Comparison of ENCODE assay signal across 8 mouse cellular contexts in the genomic region with DNA sequence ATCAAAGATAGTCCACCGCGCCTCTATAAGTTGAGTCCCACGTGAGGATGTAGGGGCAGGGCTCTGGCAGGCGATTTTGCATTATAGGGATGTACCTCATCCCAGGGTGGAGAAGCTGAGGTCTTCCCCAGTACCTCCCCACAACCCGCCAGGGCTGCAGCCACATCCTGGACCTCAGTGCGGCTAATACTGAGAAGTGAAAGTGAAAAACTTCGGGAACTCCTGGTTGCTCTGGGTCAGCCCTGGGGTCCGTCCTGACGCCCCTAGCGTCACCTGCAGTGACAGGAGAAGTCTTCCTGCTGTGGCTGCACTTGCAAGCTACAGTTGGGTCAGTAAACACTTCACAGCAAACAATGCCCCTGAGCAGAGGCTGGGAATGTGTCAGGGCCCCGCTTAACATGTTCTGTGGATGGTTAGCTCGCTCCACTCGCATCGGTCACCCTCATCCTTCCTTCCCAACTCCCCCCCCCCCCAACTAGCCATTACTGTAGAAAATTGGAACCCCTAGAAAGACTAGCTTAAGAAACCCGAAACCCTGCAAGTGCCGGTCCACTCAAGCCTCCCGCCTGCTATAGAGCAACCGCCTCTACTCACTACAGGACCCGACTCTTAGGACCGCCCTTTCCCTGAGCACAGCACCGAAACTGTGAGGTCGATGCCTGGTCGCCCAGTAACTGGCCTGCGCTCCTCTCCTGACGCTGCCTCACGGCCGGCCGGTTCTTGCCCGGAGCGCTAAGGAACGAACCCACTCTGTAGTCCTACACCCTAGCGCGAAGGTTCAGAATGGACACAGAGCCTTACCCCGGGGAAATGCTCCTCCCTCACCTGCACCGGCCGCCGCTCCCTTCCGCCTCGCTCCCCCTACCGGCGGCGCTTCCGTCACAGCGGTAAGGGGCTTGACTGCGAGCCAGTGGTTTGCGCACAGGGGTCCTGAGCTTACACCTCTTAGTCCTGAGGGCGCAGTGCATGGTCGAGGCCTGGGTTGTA. TPM values are rescaled to one million over a fixed set of nuclear protein-coding genes. Genes with fewer than 3 reads are reported as not detected.
DNase-seq lines count a peak whose midpoint lies in the region; ATAC-seq and TF ChIP-seq lines count a peak whose summit lies in the region.

A gene (minus strand): TSS at position 868 of the 987 bp plus-strand sequence.

- peak within 1 kb of the TSS; percentile 32 for H3K9ac ChIP-seq in lung, embryonic 15.5 days
- H3K9ac ChIP-seq in intestine, embryonic 14.5 days (ENCODE audit: low read length) = no peak within 1 kb of the TSS
- 0 out of 2 replicates have a peak within 1 kb of the TSS, but pooled peaks have one; percentile 11 for H3K9ac ChIP-seq in midbrain, embryonic 12.5 days (replicated peaks)

- H3K9me3 ChIP-seq in lung, embryonic 15.5 days = no peaks in the 10 kb centered on the region
- H3K9me3 ChIP-seq in intestine, embryonic 14.5 days (ENCODE audit: control insufficient read depth, low read length) = no peaks in the 10 kb centered on the region
- no peaks in the 10 kb centered on the region for H3K9me3 ChIP-seq in midbrain, embryonic 12.5 days

- peak within 1 kb of the TSS; percentile 53 for H3K27ac ChIP-seq in lung, embryonic 15.5 days
- H3K27ac ChIP-seq in cortical plate, adult 2 months (ENCODE audit: insufficient read depth, low read length) = no peak within 1 kb of the TSS
- H3K27ac ChIP-seq in intestine, embryonic 14.5 days (ENCODE audit: low read depth) = no peak within 1 kb of the TSS
- H3K27ac ChIP-seq in midbrain, embryonic 12.5 days (replicated peaks) = no peak within 1 kb of the TSS

- no peak for ATAC-seq in lung, embryonic 15.5 days (ENCODE audit: borderline replicate concordance, extremely low read depth, low FRiP score, low TSS enrichment)
- ATAC-seq in intestine, embryonic 14.5 days (replicated peaks; ENCODE audit: low FRiP score, low TSS enrichment, low read depth) = no peak
- ATAC-seq in midbrain, embryonic 12.5 days (ENCODE audit: low FRiP score, low read depth) = no peak

- peak within 1 kb of the TSS; percentile 41 for H3K4me3 ChIP-seq in lung, embryonic 15.5 days
- H3K4me3 ChIP-seq in cortical plate, adult 2 months (ENCODE audit: insufficient read depth, low read length) = peak within 1 kb of the TSS; percentile 22
- peak within 1 kb of the TSS; percentile 22 for H3K4me3 ChIP-seq in intestine, embryonic 14.5 days (ENCODE audit: low read depth, low read length)
- peak within 1 kb of the TSS; percentile 22 for H3K4me3 ChIP-seq in midbrain, embryonic 12.5 days

- TF ChIP-seq POLR2A in cortical plate, adult 2 months (IDR thresholded peaks at IDR 0.05; ENCODE audit: extremely low read depth, insufficient read depth, low read length) = no peak

- DNase-seq in lung, postnatal 14 days = no peak
- DNase-seq in intestine, embryonic 14.5 days (ENCODE audit: low spot score) = peak; percentile 81
- peak; percentile 63 to 67 for DNase-seq in thymus, postnatal 36 days
- DNase-seq in frontal cortex, postnatal 25 days (ENCODE audit: low spot score in 2 of 2) = no peak
- DNase-seq in gastrocnemius, postnatal 10 days = no peak

- peaks cover 85% of the 10 kb centered on the region for H3K27me3 ChIP-seq in lung, embryonic 15.5 days
- H3K27me3 ChIP-seq in intestine, embryonic 14.5 days (replicated peaks; ENCODE audit: control insufficient read depth, insufficient read depth, low read length) = peaks cover 89% of the 10 kb centered on the region
- peaks cover 97% of the 10 kb centered on the region for H3K27me3 ChIP-seq in midbrain, embryonic 12.5 days

- 5% methylated on average over 48 of the region's 48 CpGs for WGBS in lung, embryonic 15.5 days
- 3% methylated on average over 48 of the region's 48 CpGs for WGBS in intestine, embryonic 14.5 days
- 1% methylated on average over 48 of the region's 48 CpGs for WGBS in midbrain, embryonic 12.5 days

- H3K4me1 ChIP-seq in lung, embryonic 15.5 days = peaks cover 41% of the 10 kb centered on the region
- H3K4me1 ChIP-seq in cortical plate, adult 2 months (ENCODE audit: control insufficient read depth, insufficient read depth, low read length) = no peaks in the 10 kb centered on the region; the same call in 1 of the 2 replicates
- H3K4me1 ChIP-seq in intestine, embryonic 14.5 days (replicated peaks; ENCODE audit: control insufficient read depth, insufficient read depth, low read length) = peaks cover 28% of the 10 kb centered on the region
- H3K4me1 ChIP-seq in midbrain, embryonic 12.5 days = peaks cover 40% of the 10 kb centered on the region

- no peaks in the 10 kb centered on the region for H3K36me3 ChIP-seq in lung, embryonic 15.5 days
- no peaks in the 10 kb centered on the region for H3K36me3 ChIP-seq in intestine, embryonic 14.5 days (ENCODE audit: control insufficient read depth, insufficient read depth, low read length)
- no peaks in the 10 kb centered on the region for H3K36me3 ChIP-seq in midbrain, embryonic 12.5 days

- TF ChIP-seq CTCF in cortical plate, adult 2 months (IDR thresholded peaks at IDR 0.05; ENCODE audit: extremely low read depth, insufficient read depth, low read length) = no peak

- H3K4me2 ChIP-seq in lung, embryonic 15.5 days = peak within 1 kb of the TSS; percentile 88
- peak within 1 kb of the TSS; percentile 49 for H3K4me2 ChIP-seq in intestine, embryonic 14.5 days (ENCODE audit: low read length)
- H3K4me2 ChIP-seq in midbrain, embryonic 12.5 days (replicated peaks) = peak within 1 kb of the TSS; percentile 40

RNA-seq across cellular contexts. Expression of the gene that starts here (rescaled TPM):
- polyA plus RNA-seq in lung, embryonic 15.5 days (2015; fragmentation: Nextera tagmentation; extraction: Ambion mirVana) = 10.9 and 13.1 TPM in 2 replicates
- 2.1 and 3.6 TPM in 2 replicates for polyA plus RNA-seq in cortical plate, adult 2 months (2012; rRNA removed)
- 0.14 and 0.22 TPM in 2 replicates for polyA plus RNA-seq in intestine, embryonic 14.5 days (2014; fragmentation: Nextera tagmentation; extraction: Ambion mirVana)
- polyA plus RNA-seq in midbrain, embryonic 12.5 days (2016; fragmentation: Nextera tagmentation; extraction: Ambion mirVana) = 1.4 and 2.0 TPM in 2 replicates
- 1 to 10 TPM; 2.3 to 5.5 TPM for total RNA-seq in gastrocnemius, postnatal 10 days (2021)

Comparison
In these comparisons a context has a peak if more than half of its experiments do, and no peak if none do; other contexts are left out.
1. Peak in DNase-seq, H3K4me3 ChIP-seq and H3K4me2 ChIP-seq in intestine, embryonic 14.5 days; RNA of the gene not detected or under 1 TPM.
2. DNase-seq: peak in thymus, postnatal 36 days (2 of 2); none in lung, postnatal 14 days (single experiment), frontal cortex, postnatal 25 days (0 of 2) and gastrocnemius, postnatal 10 days (single experiment).
3. Peak in every context shown above with its lines, with median percentiles within 50 percentile points of each other: H3K4me2 ChIP-seq and H3K4me3 ChIP-seq.